Mouse (Mus musculus) heart, adult 2 months (tissue): ENCODE results near the gene Chsy1. TPM values are rescaled to one million over a fixed set of nuclear protein-coding genes. Genes with fewer than 3 reads are reported as not detected.

Source experiments
- DNase-seq, 2 experiments: peaks; one replicate each; pipeline ENCODE4 v3.0.0; 2021
- H3K27ac ChIP-seq: fragments of 200-600 bp; 2 replicates; pipeline ENCODE4 v1.8.1; 2022
- H3K27me3 ChIP-seq: fragments of 200-500 bp; 2 replicates; pipeline ENCODE4 v1.6.1; 2012; ENCODE audit warnings: mild to moderate bottlenecking, low read length, inconsistent platforms, mixed read lengths; ENCODE audit not compliant: control insufficient read depth, insufficient read depth
- H3K36me3 ChIP-seq: fragments of 200-500 bp; 2 replicates; pipeline ENCODE4 v1.6.1; 2012; ENCODE audit warnings: low read length, inconsistent platforms; ENCODE audit not compliant: control insufficient read depth, insufficient read depth
- H3K4me1 ChIP-seq: fragments of 200-500 bp; 2 replicates; pipeline ENCODE4 v1.6.1; 2011; ENCODE audit warnings: low read length; ENCODE audit not compliant: control insufficient read depth, insufficient read depth
- H3K4me3 ChIP-seq: fragments of 200-600 bp; 2 replicates; pipeline ENCODE4 v1.8.1; 2022
- H3K79me2 ChIP-seq: fragments of 200-500 bp; replicated peaks from 2 replicates; pipeline ENCODE4 v1.6.1; 2012; ENCODE audit warnings: mild to moderate bottlenecking, inconsistent platforms, low read length, moderate library complexity, mixed read lengths; ENCODE audit not compliant: control insufficient read depth, insufficient read depth
- H3K9ac ChIP-seq: fragments of 200-500 bp; 2 replicates; pipeline ENCODE4 v1.6.1; 2012; ENCODE audit warnings: low read depth, mild to moderate bottlenecking, control low read depth, inconsistent platforms, low read length, mixed read lengths
- CTCF ChIP-seq: fragments of 200-600 bp; IDR thresholded peaks from 2 replicates; pipeline ENCODE4 v1.8.1; 2022; ENCODE audit warnings: antibody characterized with exemption, mild to moderate bottlenecking, moderate library complexity
- EP300 ChIP-seq: fragments of 200-500 bp; IDR thresholded peaks from 2 replicates; pipeline ENCODE4 v1.6.1; 2011; ENCODE audit warnings: low read depth, low read length, control low read depth; ENCODE audit not compliant: insufficient read depth
- POLR2A ChIP-seq: fragments of 200-500 bp; IDR thresholded peaks from 2 replicates; pipeline ENCODE4 v1.6.1; 2011; ENCODE audit warnings: mild to moderate bottlenecking, low read depth, low read length, control low read depth; ENCODE audit not compliant: insufficient read depth
- WGBS: fragments of 180-500 bp; shearing (Covaris S2); methylation state at CpG from one replicate; pipeline ENCODE4 v1.1.7; 2018; 5-methylcytosine and 5-hydroxymethylcytosine counted together
- intact Hi-C: fragments of 180-260 bp; cut with DNase I; formaldehyde crosslinking; loops from one replicate; pipeline ENCODE4 v1.15.1; 2025
- polyA plus RNA-seq: library from polyadenylated mRNA; depleted of rRNA; stranded (reverse); fragments of >200 nt; gene quantifications from 2 replicates; pipeline ENCODE4 v1.2.3, GENCODE M21; 2012
- total RNA-seq, 2 experiments: library from RNA; stranded (reverse); gene quantifications; 2 replicates each; pipeline ENCODE4 v1.2.3; 2021

Chsy1 gene
- total and polyA plus RNA-seq, 3 experiments, result 4.8 to 13.4 (median 12.3) TPM

- intact Hi-C loops, result no loop called here
- H3K4me3 ChIP-seq, result no peak overlapping the region
These were observed 55.9 kb downstream of the Chsy1 start for GRCm38 (mm10) chr7:66165036-66165798.

GRCm38 (mm10) chr7:66168877-66169276 is 59.6 kb downstream of the Chsy1 start:
- Histone ChIP-seq H3K79me2 (peaks cover 3% of the 10 kb centered on the region; the same call in 1 of the 2 replicates), H3K36me3 (peaks cover 6% of the 10 kb centered on the region; the same call in 1 of the 2 replicates), H3K27ac (no peak overlapping the region), H3K27me3 (no peaks in the 10 kb centered on the region), H3K4me3 (no peak overlapping the region), H3K9ac (no peak overlapping the region), H3K4me1 (peaks cover 3% of the 10 kb centered on the region)
- DNase-seq, result no peak
- no peak for TF ChIP-seq CTCF
- no peak for TF ChIP-seq EP300
- TF ChIP-seq POLR2A, result no peak
- 65% methylated on average over 7 of the region's 7 CpGs for WGBS
- intact Hi-C loops, result no loop called here

More at GRCm38 (mm10) chr7:66165036-66165798, 55.9 kb downstream of the Chsy1 start:
- Histone ChIP-seq H3K79me2 (peaks cover 5% of the 10 kb centered on the region; the same call in 1 of the 2 replicates), H3K27me3 (no peaks in the 10 kb centered on the region), H3K36me3 (peaks cover 6% of the 10 kb centered on the region; the same call in 1 of the 2 replicates), H3K9ac (no peak overlapping the region), H3K27ac (no peak overlapping the region), H3K4me1 (peaks cover 3% of the 10 kb centered on the region)
- WGBS, result 66% methylated on average over 5 of the region's 5 CpGs
- TF ChIP-seq POLR2A, result no peak
- TF ChIP-seq CTCF, result no peak
- no peak for TF ChIP-seq EP300
- no peak for DNase-seq

GRCm38 (mm10) chr7:66169476-66169875 is 60.2 kb downstream of the Chsy1 start:
- Histone ChIP-seq H3K27ac (no peak overlapping the region), H3K79me2 (peaks cover 3% of the 10 kb centered on the region; the same call in 1 of the 2 replicates), H3K4me3 (no peak overlapping the region), H3K36me3 (peaks cover 3% of the 10 kb centered on the region; the same call in 1 of the 2 replicates), H3K9ac (no peak overlapping the region), H3K27me3 (no peaks in the 10 kb centered on the region), H3K4me1 (peaks cover 3% of the 10 kb centered on the region)
- 62% methylated on average over 6 of the region's 6 CpGs for whole genome bisulfite sequencing
- intact Hi-C loops, result no loop called here
- TF ChIP-seq POLR2A (no peak), CTCF (no peak), EP300 (no peak)
- no peak for DNase-seq

- Histone ChIP-seq H3K27me3 (no peaks in the 10 kb centered on the region), H3K9ac (no peak overlapping the region), H3K79me2 (no peaks in the 10 kb centered on the region), H3K27ac (no peak overlapping the region), H3K4me1 (peaks cover 3% of the 10 kb centered on the region), H3K36me3 (no peaks in the 10 kb centered on the region), H3K4me3 (no peak overlapping the region)
- no peak for DNase-seq
- 93% methylated on average over 27 of the region's 27 CpGs for WGBS
- intact Hi-C loops, result loop anchor here (1.0 kb wide), 1 partner anchor 11 kb away; no protein-coding TSS in a partner anchor
- no peak for TF ChIP-seq CTCF
- TF ChIP-seq POLR2A, result no peak
- TF ChIP-seq EP300, result no peak
These were observed 61.6 kb downstream of the Chsy1 start for GRCm38 (mm10) chr7:66170802-66171505.

- Histone ChIP-seq H3K4me1 (peaks cover 5% of the 10 kb centered on the region), H3K9ac (no peak overlapping the region), H3K27ac (no peak overlapping the region), H3K79me2 (no peaks in the 10 kb centered on the region), H3K27me3 (no peaks in the 10 kb centered on the region), H3K4me3 (no peak overlapping the region), H3K36me3 (no peaks in the 10 kb centered on the region)
- intact Hi-C loops, result no loop called here
- TF ChIP-seq CTCF, result no peak
- TF ChIP-seq POLR2A, result no peak
- TF ChIP-seq EP300, result no peak
- WGBS, result 66% methylated on average over 6 of the region's 6 CpGs
- peak in 1 of 2 experiments; percentile 28 for DNase-seq
These were observed 66.4 kb downstream of the Chsy1 start for GRCm38 (mm10) chr7:66175738-66176137.

GRCm38 (mm10) chr7:66176256-66176655 is 66.9 kb downstream of the Chsy1 start:
- H3K79me2 ChIP-seq, result no peaks in the 10 kb centered on the region
- 89% methylated on average over 4 of the region's 4 CpGs for WGBS
- no peak overlapping the region for H3K27ac ChIP-seq
- no peak overlapping the region for H3K4me3 ChIP-seq
- no peaks in the 10 kb centered on the region for H3K36me3 ChIP-seq
- no peaks in the 10 kb centered on the region for H3K27me3 ChIP-seq
- intact Hi-C loops, result no loop called here
- no peak for TF ChIP-seq EP300
- TF ChIP-seq POLR2A, result no peak
- no peak for TF ChIP-seq CTCF
- DNase-seq, result no peak
- H3K9ac ChIP-seq, result no peak overlapping the region
- H3K4me1 ChIP-seq, result peaks cover 5% of the 10 kb centered on the region
